Mouse (Mus musculus): ENCODE data around the gene Serpina3m.
A peak's percentile ranks its signal among the peaks of the same experiment; 100 is the strongest.
"Not testable (repeated sequence)": the region's sequence is repeated elsewhere in the genome, so short reads cannot be mapped to it uniquely, and the experiment has no call there.

The Serpina3m gene

GRCm38 (mm10) chr12:104388477-104388876, 50.2 kb downstream of the Serpina3m start:
- no peak for DNase-seq (ENCODE audit: inconsistent ontology term)

GRCm38 (mm10) chr12:104391057-104391456, 52.8 kb downstream of the Serpina3m start:
- DNase-seq (ENCODE audit: inconsistent ontology term): not testable (repeated sequence)

- no peak for DNase-seq (ENCODE audit: inconsistent ontology term)
Observed at GRCm38 (mm10) chr12:104403968-104404367, 65.7 kb downstream of the Serpina3m start.

- no peak for DNase-seq (ENCODE audit: inconsistent ontology term)
Observed at GRCm38 (mm10) chr12:104406454-104406885, 68.2 kb downstream of the Serpina3m start, which contains the start of gene Serpina3n. Gene Serpina3n (plus strand): TSS chr12:104406729.

GRCm38 (mm10) chr12:104412507-104412906, 74.2 kb downstream of the Serpina3m start:
- no peak for DNase-seq (ENCODE audit: inconsistent ontology term)

GRCm38 (mm10) chr12:104414576-104414975, 76.3 kb downstream of the Serpina3m start:
- DNase-seq (ENCODE audit: inconsistent ontology term): no peak

- DNase-seq (ENCODE audit: inconsistent ontology term): peak; percentile 98
Observed at GRCm38 (mm10) chr12:104415625-104416315, 77.5 kb downstream of the Serpina3m start.

GRCm38 (mm10) chr12:104418340-104419135, 80.3 kb downstream of the Serpina3m start:
- DNase-seq (ENCODE audit: inconsistent ontology term): peak; percentile 77

GRCm38 (mm10) chr12:104419136-104419462, 80.8 kb downstream of the Serpina3m start:
- DNase-seq (ENCODE audit: inconsistent ontology term): no peak

GRCm38 (mm10) chr12:104422615-104423392, 84.5 kb downstream of the Serpina3m start:
- peak; percentile 38 for DNase-seq (ENCODE audit: inconsistent ontology term)

GRCm38 (mm10) chr12:104425591-104425990, 87.3 kb downstream of the Serpina3m start:
- DNase-seq (ENCODE audit: inconsistent ontology term): no peak

GRCm38 (mm10) chr12:104426915-104427314, 88.6 kb downstream of the Serpina3m start:
- peak; percentile 48 for DNase-seq (ENCODE audit: inconsistent ontology term)

- DNase-seq (ENCODE audit: inconsistent ontology term): peak; percentile 97
Observed at GRCm38 (mm10) chr12:104431359-104431758, 93.1 kb downstream of the Serpina3m start.

- no peak for DNase-seq (ENCODE audit: inconsistent ontology term)
Observed at GRCm38 (mm10) chr12:104433214-104433613, 94.9 kb downstream of the Serpina3m start.

GRCm38 (mm10) chr12:104433951-104434735, 95.9 kb downstream of the Serpina3m start:
- peak; percentile 54 for DNase-seq (ENCODE audit: inconsistent ontology term)

GRCm38 (mm10) chr12:104440087-104440760, 101.9 kb downstream of the Serpina3m start:
- peak; percentile 64 for DNase-seq (ENCODE audit: inconsistent ontology term)

GRCm38 (mm10) chr12:104443716-104444115, 105.4 kb downstream of the Serpina3m start:
- no peak for DNase-seq (ENCODE audit: inconsistent ontology term)

Data from Muller cell, postnatal 12 days (primary cell).